Mouse (Mus musculus) hindbrain, embryonic 10.5 days (tissue): ENCODE measurements at regions not wholly inside any gene's neighbourhood (a gene's known extent, or its start where the extent isn't known, plus 50 kb on each side); places are given as distances from the start of the nearest gene placed in this dataset.
A peak's percentile ranks its signal among the peaks of the same experiment; 100 is the strongest.

Experiments used
- DNase-seq: peaks from one replicate; pipeline ENCODE4 v3.0.0-alpha.2; 2017; ENCODE audit warnings: low spot score
- H3K27ac ChIP-seq: fragments of 300-500 bp; sonication (generic); 2 replicates; pipeline ENCODE4 v1.5.1; 2016; ENCODE audit warnings: mild to moderate bottlenecking, moderate library complexity
- H3K27me3 ChIP-seq: fragments of 300-500 bp; sonication (generic); 2 replicates; pipeline ENCODE4 v1.6.1; 2016; ENCODE audit warnings: mild to moderate bottlenecking; ENCODE audit not compliant: poor library complexity, insufficient read depth, severe bottlenecking
- H3K36me3 ChIP-seq: fragments of 300-500 bp; sonication (generic); 2 replicates; pipeline ENCODE4 v1.6.1; 2016; ENCODE audit warnings: mild to moderate bottlenecking, moderate library complexity
- H3K4me1 ChIP-seq: fragments of 300-500 bp; sonication (generic); replicated peaks from 2 replicates; pipeline ENCODE4 v1.6.1; 2016; ENCODE audit warnings: mild to moderate bottlenecking
- H3K4me3 ChIP-seq: fragments of 300-500 bp; sonication (generic); 2 replicates; pipeline ENCODE4 v1.5.1; 2016; ENCODE audit warnings: mild to moderate bottlenecking, moderate library complexity
- H3K9me3 ChIP-seq: fragments of 300-500 bp; sonication (generic); 2 replicates; pipeline ENCODE4 v1.6.1; 2016; ENCODE audit warnings: mild to moderate bottlenecking, moderate library complexity
- WGBS: fragments of 180-500 bp; shearing (Covaris S2); methylation state at CpG from one replicate; pipeline ENCODE4 v1.1.7; 2016; 5-methylcytosine and 5-hydroxymethylcytosine counted together

GRCm38 (mm10) chr7:64074661-64075234, 78.9 kb upstream of the Trpm1 start:
- no peaks in the 10 kb centered on the region for H3K36me3 ChIP-seq
- DNase-seq = peak; percentile 2
- H3K9me3 ChIP-seq = no peaks in the 10 kb centered on the region
- H3K27me3 ChIP-seq = no peaks in the 10 kb centered on the region
- no peaks in the 10 kb centered on the region for H3K4me1 ChIP-seq
- 91% methylated on average over 4 of the region's 4 CpGs for WGBS
- H3K27ac ChIP-seq = no peak overlapping the region
- no peak overlapping the region for H3K4me3 ChIP-seq

- H3K27me3 ChIP-seq = no peaks in the 10 kb centered on the region
- no peaks in the 10 kb centered on the region for H3K4me1 ChIP-seq
- no peaks in the 10 kb centered on the region for H3K36me3 ChIP-seq
- H3K9me3 ChIP-seq = no peaks in the 10 kb centered on the region
- no peak overlapping the region for H3K27ac ChIP-seq
- no peak overlapping the region for H3K4me3 ChIP-seq
- peak; percentile 2 for DNase-seq
- 89% methylated on average over 4 of the region's 4 CpGs for WGBS
Observed at GRCm38 (mm10) chr7:64074186-64074585, 79.4 kb upstream of the Trpm1 start.

GRCm38 (mm10) chr7:64073781-64074180, 79.9 kb upstream of the Trpm1 start:
- Histone ChIP-seq H3K9me3 (no peaks in the 10 kb centered on the region), H3K27ac (no peak overlapping the region), H3K4me3 (no peak overlapping the region), H3K4me1 (no peaks in the 10 kb centered on the region), H3K36me3 (no peaks in the 10 kb centered on the region), H3K27me3 (no peaks in the 10 kb centered on the region)
- peak; percentile 2 for DNase-seq
- whole genome bisulfite sequencing = 91% methylated on average over 3 of the region's 3 CpGs

- Histone ChIP-seq H3K4me1 (no peaks in the 10 kb centered on the region), H3K9me3 (no peaks in the 10 kb centered on the region), H3K27ac (no peak overlapping the region), H3K36me3 (no peaks in the 10 kb centered on the region), H3K27me3 (no peaks in the 10 kb centered on the region), H3K4me3 (no peak overlapping the region)
- 97% methylated on average over 5 of the region's 5 CpGs for WGBS
- DNase-seq = no peak
Observed at GRCm38 (mm10) chr7:64070930-64071329, 82.7 kb upstream of the Trpm1 start.

GRCm38 (mm10) chr7:64065529-64066247, 87.9 kb upstream of the Trpm1 start:
- WGBS = 87% methylated on average over 23 of the region's 23 CpGs
- Histone ChIP-seq H3K27ac (no peak overlapping the region), H3K27me3 (no peaks in the 10 kb centered on the region), H3K4me1 (no peaks in the 10 kb centered on the region), H3K4me3 (no peak overlapping the region), H3K9me3 (no peaks in the 10 kb centered on the region), H3K36me3 (no peaks in the 10 kb centered on the region)
- no peak for DNase-seq

- Histone ChIP-seq H3K36me3 (no peaks in the 10 kb centered on the region), H3K9me3 (no peaks in the 10 kb centered on the region), H3K27me3 (no peaks in the 10 kb centered on the region), H3K27ac (no peak overlapping the region), H3K4me3 (no peak overlapping the region), H3K4me1 (no peaks in the 10 kb centered on the region)
- DNase-seq = no peak
- 89% methylated on average over 7 of the region's 7 CpGs for WGBS
Observed at GRCm38 (mm10) chr7:64064460-64065241, 89.0 kb upstream of the Trpm1 start.

GRCm38 (mm10) chr7:64061170-64061569, 92.5 kb upstream of the Trpm1 start:
- no peak overlapping the region for H3K27ac ChIP-seq
- H3K4me3 ChIP-seq = no peak overlapping the region
- H3K27me3 ChIP-seq = no peaks in the 10 kb centered on the region
- H3K36me3 ChIP-seq = no peaks in the 10 kb centered on the region
- DNase-seq = no peak
- no peaks in the 10 kb centered on the region for H3K9me3 ChIP-seq
- WGBS = 81% methylated on average over 4 of the region's 4 CpGs
- peaks cover 16% of the 10 kb centered on the region for H3K4me1 ChIP-seq

GRCm38 (mm10) chr7:64060582-64060981, 93.1 kb upstream of the Trpm1 start:
- WGBS = 93% methylated on average over 1 of the region's 1 CpGs
- no peaks in the 10 kb centered on the region for H3K9me3 ChIP-seq
- no peak overlapping the region for H3K4me3 ChIP-seq
- no peaks in the 10 kb centered on the region for H3K36me3 ChIP-seq
- H3K4me1 ChIP-seq = peaks cover 16% of the 10 kb centered on the region
- no peak for DNase-seq
- H3K27me3 ChIP-seq = no peaks in the 10 kb centered on the region
- H3K27ac ChIP-seq = no peak overlapping the region

- Histone ChIP-seq H3K36me3 (no peaks in the 10 kb centered on the region), H3K9me3 (no peaks in the 10 kb centered on the region), H3K27me3 (no peaks in the 10 kb centered on the region), H3K27ac (no peak overlapping the region), H3K4me3 (no peak overlapping the region), H3K4me1 (peaks cover 16% of the 10 kb centered on the region)
- 5% methylated on average over 1 of the region's 1 CpGs for WGBS
- no peak for DNase-seq
Observed at GRCm38 (mm10) chr7:64060051-64060450, 93.6 kb upstream of the Trpm1 start.

- Histone ChIP-seq H3K9me3 (no peaks in the 10 kb centered on the region), H3K27me3 (no peaks in the 10 kb centered on the region), H3K4me1 (peaks cover 20% of the 10 kb centered on the region), H3K36me3 (no peaks in the 10 kb centered on the region), H3K27ac (peak overlapping the region; percentile 60), H3K4me3 (no peak overlapping the region)
- 36% methylated on average over 4 of the region's 4 CpGs for WGBS
- DNase-seq = no peak
Observed at GRCm38 (mm10) chr7:64058282-64058872, 95.3 kb upstream of the Trpm1 start.

- WGBS = 56% methylated on average over 4 of the region's 4 CpGs
- no peaks in the 10 kb centered on the region for H3K9me3 ChIP-seq
- peak overlapping the region; percentile 60 for H3K27ac ChIP-seq
- H3K27me3 ChIP-seq = no peaks in the 10 kb centered on the region
- no peaks in the 10 kb centered on the region for H3K36me3 ChIP-seq
- no peak overlapping the region for H3K4me3 ChIP-seq
- peaks cover 20% of the 10 kb centered on the region for H3K4me1 ChIP-seq
- peak; percentile 30 for DNase-seq
Observed at GRCm38 (mm10) chr7:64057873-64058272, 95.8 kb upstream of the Trpm1 start.

- no peak overlapping the region for H3K27ac ChIP-seq
- H3K36me3 ChIP-seq = no peaks in the 10 kb centered on the region
- no peak for DNase-seq
- H3K4me1 ChIP-seq = peaks cover 20% of the 10 kb centered on the region
- H3K4me3 ChIP-seq = no peak overlapping the region
- H3K27me3 ChIP-seq = no peaks in the 10 kb centered on the region
- 80% methylated on average over 3 of the region's 3 CpGs for WGBS
- H3K9me3 ChIP-seq = no peaks in the 10 kb centered on the region
Observed at GRCm38 (mm10) chr7:64056498-64056897, 97.1 kb upstream of the Trpm1 start.

GRCm38 (mm10) chr7:64054996-64055395, 98.6 kb upstream of the Trpm1 start:
- no peak for DNase-seq
- H3K36me3 ChIP-seq = no peaks in the 10 kb centered on the region
- no peaks in the 10 kb centered on the region for H3K9me3 ChIP-seq
- H3K4me3 ChIP-seq = no peak overlapping the region
- no peaks in the 10 kb centered on the region for H3K27me3 ChIP-seq
- H3K27ac ChIP-seq = no peak overlapping the region
- 83% methylated on average over 4 of the region's 4 CpGs for WGBS
- H3K4me1 ChIP-seq = peaks cover 24% of the 10 kb centered on the region
